Mouse (Mus musculus) splenic B cell, adult 2 months (primary cell): ENCODE measurements around the gene Serpinf1.

Experiments used
- DNase-seq: peaks from one replicate; pipeline ENCODE4 v3.0.0-alpha.2; 2011; ENCODE audit warnings: low read depth, low spot score
- H3K27me3 ChIP-seq: 2 replicates; pipeline ENCODE4 v1.6.1; 2012; ENCODE audit warnings: mild to moderate bottlenecking, low read length, moderate library complexity, mixed read lengths; ENCODE audit not compliant: control insufficient read depth, poor library complexity, insufficient read depth, severe bottlenecking
- H3K36me3 ChIP-seq: 2 replicates; pipeline ENCODE4 v1.6.1; 2012; ENCODE audit warnings: mild to moderate bottlenecking, low read length, moderate library complexity, mixed read lengths; ENCODE audit not compliant: control insufficient read depth, poor library complexity, insufficient read depth, severe bottlenecking

The Serpinf1 gene

DNA sequence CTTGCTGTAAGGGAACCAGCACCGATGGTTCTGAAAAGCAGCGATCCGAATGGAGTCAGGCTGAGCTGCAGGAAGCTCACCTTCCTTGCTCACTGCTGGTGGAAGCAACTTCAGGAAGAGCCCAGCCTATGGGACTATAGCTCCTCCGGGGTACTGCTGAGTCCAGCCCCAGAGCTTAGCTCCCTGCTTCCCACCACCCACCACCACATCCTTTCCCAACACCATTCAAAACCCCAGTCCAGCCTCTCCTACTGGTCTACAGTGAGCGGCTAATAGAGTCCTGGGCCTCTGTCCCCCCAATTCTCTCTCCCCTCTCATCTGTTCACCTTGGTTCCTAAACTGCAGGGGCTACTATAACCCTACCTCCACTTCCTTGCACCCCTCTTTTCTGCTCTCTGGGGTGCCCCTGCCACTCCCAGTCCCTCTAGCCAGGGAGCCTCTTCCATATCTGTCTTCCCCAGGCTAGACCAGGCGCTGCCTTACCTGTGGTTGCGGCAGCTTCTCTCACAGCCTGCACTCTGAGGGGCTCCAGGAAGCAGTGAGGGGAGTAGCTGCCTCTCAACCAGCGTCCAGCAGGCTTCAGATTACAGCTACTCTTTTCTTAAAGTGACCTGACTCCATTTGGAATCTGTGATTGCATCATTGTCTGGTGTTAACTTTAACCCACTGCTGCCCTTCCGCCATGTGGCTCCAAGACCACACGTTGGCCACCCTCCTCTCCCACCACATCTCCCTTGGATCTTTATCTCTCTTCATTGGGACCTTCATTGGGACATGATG, at the start of gene Serpinf1:
Serpinf1 (minus strand) TSS at position 689 of the 780 bp plus-strand sequence.
- no peak for DNase-seq
- Histone ChIP-seq H3K36me3 (no peaks in the 10 kb centered on the region), H3K27me3 (no peaks in the 10 kb centered on the region)

DNA sequence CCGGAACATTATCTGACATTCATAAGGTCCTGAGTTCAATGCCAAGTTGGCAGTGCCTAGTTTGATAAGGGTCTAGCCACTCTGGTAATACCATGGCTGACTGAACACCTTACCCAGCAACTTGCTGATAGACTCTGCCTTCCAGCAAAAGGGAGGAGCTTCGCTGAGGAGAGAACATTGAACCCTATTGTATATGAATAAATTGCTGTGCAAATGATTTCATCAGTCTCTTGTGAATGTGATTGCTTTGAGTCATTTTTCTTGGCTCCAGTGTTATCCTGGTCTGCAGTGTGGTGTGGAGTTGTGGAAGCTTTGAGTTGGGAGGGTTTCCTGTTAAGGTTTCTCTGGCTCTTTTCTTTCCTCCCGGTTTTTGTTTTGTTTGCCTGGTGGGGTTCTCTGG, 48.2 kb upstream of the Serpinf1 start:
- H3K36me3 ChIP-seq: no peaks in the 10 kb centered on the region
- H3K27me3 ChIP-seq: no peaks in the 10 kb centered on the region
- DNase-seq: no peak

DNA sequence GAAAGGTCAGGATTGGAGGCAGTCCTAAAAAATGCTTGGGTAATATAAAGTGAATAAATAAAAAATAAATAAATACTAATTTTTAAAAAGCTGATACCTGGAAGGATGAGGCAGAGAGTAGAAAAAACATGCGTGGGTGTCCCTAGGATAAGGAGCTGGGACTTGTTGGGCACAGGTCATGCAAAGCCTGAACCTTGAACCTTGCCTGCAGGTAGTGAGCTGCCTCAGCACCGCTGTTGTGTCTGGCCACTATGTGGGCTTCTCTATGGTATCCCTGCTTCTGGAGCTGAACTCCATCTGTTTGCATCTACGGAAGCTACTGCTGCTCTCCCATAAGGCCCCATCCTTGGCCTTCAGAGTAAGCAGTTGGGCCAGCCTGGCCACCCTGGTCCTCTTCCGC, 46.8 kb upstream of the Serpinf1 start:
- Histone ChIP-seq H3K27me3 (no peaks in the 10 kb centered on the region), H3K36me3 (no peaks in the 10 kb centered on the region)
- DNase-seq: no peak

DNA sequence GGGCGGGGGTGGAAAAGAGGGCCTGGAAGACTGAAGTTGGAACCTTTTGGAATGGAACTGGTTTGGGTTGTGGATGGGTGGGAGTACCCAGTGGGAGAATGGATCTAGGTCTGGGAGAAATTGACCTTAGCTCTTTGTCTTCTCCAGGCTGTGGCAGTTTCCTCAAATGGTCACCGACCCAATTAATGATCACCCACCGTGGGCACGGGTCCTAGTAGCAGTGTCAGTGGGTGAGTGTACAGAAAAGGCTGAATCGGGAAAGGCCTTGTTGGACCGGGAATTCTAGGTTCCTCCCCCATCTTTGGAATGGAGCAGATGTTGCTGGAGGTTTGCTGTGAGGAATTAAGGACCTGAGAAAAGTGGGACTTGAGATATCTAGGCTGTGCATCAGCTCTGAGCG, 45.9 kb upstream of the Serpinf1 start:
- no peak for DNase-seq
- Histone ChIP-seq H3K36me3 (no peaks in the 10 kb centered on the region), H3K27me3 (no peaks in the 10 kb centered on the region)

DNA sequence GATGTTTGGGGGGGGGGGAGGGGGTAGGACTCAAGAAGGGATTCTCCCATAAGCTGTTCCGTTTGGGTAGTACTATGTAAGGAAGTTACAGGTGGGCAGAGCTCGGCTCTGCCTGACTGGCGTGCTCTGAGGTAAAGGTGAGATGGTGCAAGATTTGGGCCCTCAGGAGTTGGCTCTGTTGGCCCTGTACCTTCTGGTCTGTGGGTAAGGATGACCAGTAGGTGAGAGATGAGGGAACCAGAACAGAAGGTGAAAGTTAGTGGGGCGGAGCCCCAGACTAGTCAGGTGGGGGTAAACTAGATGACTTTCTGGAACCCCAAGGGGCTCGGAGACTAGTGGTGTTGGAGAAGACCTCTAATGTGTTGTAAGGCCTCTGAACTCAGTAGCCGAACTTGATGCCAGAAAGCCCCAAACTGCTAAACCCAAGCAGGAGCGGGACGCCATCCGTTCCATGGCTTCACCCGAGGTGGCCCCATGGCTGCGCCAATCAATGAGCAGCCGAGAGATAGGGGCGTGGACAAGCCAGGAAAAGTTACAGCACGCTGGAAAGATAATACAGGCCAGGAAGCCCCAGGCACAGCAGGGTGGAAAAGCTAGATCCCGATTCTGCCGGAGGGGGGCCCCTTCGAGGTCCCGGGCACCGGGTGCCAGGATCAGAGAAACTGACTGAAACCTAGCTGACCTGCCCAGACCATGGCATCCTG, 45.2 kb upstream of the Serpinf1 start:
- no peak for DNase-seq
- H3K36me3 ChIP-seq: no peaks in the 10 kb centered on the region
- no peaks in the 10 kb centered on the region for H3K27me3 ChIP-seq

DNA sequence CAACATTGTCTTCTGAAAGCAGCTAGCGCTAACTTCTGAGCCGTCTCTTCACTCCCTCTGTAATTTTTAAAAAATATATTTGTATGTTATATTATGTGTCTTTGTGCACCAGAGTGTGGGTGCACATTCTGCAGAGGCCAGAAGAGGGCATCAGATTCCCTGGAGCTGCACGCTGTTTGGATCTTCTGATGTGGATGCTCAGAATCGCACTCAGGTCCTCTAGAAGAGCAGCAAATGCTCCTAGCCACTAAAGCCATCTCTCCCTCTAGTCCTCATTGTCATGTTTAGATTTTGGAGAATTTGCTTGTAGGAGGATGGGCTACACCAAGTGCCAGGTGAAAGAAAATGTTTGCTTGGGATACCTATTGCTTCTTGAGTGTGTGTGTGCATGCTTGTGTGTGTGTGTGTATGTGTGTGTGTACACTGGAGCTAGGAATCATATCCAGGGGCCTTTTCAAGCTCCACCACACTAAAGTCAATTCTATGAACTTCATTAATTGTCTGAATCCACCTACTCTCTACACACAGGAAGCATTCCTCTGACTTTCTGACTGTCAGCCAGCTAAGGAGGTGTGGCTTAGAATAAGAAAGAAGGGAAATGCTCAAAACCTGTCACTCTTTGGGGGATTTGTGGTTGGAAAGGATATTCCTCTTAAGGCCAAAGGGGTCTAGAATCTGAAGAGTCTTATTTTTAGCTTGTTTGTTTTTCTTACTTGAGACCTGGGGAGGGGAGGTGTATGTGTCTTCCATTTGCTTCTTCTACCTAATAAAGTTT, 44.4 kb upstream of the Serpinf1 start:
- DNase-seq: peak; percentile 50
- H3K27me3 ChIP-seq: no peaks in the 10 kb centered on the region
- H3K36me3 ChIP-seq: no peaks in the 10 kb centered on the region

DNA sequence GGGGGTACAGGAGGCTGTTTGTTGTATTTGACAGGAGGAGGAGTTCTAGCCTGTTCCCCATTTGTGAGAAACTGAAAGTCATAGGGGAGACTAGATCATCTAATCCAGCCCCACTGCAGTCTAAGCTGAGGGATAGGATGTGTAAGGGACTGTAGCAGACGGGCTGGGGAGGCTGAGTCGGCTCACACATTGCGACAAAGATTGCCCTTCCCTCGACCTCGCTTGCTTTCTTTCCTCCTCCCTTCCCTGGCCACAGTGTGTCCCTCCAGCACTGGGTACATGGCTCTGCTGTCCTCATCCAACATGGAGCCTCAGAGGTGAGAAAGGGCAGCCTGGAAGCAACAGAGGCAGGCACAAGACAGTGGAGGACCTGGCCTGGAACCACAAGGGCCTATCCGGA, 42.5 kb upstream of the Serpinf1 start:
- DNase-seq: no peak
- H3K36me3 ChIP-seq: no peaks in the 10 kb centered on the region
- no peaks in the 10 kb centered on the region for H3K27me3 ChIP-seq

DNA sequence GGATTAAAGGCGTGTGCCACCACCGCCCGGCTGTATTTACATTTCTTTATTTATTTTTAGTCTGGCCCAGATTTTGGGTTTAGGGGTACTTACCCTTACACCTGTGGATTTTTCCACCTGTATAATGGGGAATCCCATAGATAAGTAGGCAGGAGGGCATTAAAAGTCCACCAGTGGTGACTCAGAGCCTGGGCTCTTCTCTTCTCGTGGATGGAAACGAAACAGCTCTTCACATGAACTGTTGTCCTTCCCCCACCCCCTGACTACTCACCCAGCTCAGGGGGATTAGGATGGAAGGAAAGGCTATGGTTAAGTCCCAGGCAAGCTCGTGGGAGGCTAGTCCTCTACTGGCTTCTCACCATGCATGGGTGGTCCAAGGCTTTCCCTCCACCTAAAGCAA, 41.9 kb upstream of the Serpinf1 start:
- DNase-seq: no peak
- Histone ChIP-seq H3K27me3 (no peaks in the 10 kb centered on the region), H3K36me3 (no peaks in the 10 kb centered on the region)

DNA sequence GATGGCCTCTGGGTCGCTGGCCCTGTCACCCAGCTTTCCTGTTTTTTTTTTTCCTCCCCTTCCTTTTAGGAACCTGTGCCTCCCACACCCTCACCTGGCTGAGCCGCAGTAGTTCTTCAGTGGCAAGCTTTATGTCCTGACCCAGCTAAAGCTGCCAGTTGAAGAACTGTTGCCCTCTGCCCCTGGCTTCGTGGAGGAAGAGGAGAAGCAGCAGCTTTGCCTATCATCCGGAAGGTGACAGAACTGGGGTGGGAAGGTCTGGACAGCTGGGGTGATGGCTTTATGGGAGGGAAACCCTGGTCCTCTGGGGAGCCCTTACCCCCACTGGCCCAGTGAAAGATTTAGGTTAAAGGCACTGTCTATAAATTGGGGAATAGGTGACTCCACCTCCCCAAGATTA, 41.1 kb upstream of the Serpinf1 start:
- H3K36me3 ChIP-seq: no peaks in the 10 kb centered on the region
- DNase-seq: no peak
- H3K27me3 ChIP-seq: no peaks in the 10 kb centered on the region

DNA sequence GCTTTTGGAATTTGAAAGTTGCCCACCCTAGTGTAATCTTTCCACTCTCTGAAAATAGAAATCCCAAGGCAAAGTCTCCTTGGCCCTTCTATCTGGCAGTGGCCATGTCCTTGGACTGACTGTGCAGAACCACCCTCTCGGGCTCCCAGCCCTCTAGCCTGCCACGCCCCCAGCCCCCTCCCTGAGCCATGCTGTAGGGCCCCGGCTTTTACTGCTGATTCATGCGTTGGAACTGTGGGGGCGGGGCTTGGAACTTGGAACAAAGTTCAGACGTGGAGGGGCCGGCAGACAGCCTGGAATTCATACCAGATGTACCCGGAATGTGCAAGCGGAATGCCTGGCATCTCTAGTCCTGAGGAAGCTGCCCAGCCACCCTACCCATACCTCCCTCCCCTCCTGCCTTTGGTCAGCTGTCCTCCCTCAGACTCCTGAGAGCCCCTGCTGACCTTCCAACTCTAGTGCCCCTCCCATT, 40.4 kb upstream of the Serpinf1 start:
- Histone ChIP-seq H3K36me3 (no peaks in the 10 kb centered on the region), H3K27me3 (no peaks in the 10 kb centered on the region)
- DNase-seq: no peak

DNA sequence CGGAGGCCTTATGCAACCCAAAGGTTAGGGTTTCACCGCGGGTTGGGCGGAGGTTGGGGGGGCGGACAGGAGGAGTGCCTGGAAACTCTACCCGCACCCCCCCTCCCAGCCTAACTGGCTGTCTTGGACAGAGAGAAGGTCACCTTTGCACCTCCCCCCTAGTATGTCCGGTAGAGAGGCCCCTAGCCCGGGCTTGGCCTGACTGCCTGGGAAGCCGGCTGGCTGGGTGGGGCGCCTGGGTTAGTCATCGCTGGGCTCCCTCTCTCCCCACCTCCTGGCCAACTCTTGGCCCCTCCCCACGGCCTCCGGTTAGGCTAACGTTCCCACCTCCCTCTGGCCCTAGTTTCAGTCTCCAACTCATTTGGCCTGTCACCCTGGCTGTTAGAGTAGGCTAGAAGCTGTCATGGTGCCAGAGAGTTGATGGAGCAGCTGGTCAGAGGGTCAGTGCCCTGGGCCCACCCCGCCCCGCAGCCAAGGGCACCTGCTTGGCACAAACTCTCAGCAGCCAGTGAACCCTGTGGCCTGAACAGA, 39.8 kb upstream of the Serpinf1 start:
- peak; percentile 42 for DNase-seq
- no peaks in the 10 kb centered on the region for H3K36me3 ChIP-seq
- H3K27me3 ChIP-seq: no peaks in the 10 kb centered on the region

DNA sequence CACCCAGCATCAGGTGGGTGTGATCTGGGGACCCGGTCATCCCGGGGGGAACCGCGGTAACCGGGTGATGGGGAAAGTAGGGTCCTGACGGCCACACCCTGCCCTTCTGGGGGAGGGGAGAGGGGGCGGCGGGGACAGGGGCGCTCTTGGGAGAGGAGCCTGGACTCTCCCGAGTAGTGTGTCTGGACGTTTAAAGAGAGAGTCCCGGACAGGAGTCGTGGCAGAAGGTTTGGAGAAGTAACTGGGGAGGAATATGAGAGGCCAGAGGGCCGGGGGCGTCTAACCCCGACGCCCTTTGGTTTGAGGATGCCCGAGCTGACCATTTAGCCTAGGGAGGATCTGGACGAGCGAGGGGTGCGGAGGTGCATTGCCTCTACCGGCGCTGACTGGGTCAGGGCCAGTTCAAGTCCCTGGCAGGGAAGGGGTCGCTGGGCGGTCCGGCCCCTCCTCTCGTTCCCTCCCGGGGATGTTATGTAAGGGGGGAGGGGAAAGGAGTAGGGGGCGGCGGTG, 39.3 kb upstream of the Serpinf1 start:
- no peaks in the 10 kb centered on the region for H3K36me3 ChIP-seq

DNA sequence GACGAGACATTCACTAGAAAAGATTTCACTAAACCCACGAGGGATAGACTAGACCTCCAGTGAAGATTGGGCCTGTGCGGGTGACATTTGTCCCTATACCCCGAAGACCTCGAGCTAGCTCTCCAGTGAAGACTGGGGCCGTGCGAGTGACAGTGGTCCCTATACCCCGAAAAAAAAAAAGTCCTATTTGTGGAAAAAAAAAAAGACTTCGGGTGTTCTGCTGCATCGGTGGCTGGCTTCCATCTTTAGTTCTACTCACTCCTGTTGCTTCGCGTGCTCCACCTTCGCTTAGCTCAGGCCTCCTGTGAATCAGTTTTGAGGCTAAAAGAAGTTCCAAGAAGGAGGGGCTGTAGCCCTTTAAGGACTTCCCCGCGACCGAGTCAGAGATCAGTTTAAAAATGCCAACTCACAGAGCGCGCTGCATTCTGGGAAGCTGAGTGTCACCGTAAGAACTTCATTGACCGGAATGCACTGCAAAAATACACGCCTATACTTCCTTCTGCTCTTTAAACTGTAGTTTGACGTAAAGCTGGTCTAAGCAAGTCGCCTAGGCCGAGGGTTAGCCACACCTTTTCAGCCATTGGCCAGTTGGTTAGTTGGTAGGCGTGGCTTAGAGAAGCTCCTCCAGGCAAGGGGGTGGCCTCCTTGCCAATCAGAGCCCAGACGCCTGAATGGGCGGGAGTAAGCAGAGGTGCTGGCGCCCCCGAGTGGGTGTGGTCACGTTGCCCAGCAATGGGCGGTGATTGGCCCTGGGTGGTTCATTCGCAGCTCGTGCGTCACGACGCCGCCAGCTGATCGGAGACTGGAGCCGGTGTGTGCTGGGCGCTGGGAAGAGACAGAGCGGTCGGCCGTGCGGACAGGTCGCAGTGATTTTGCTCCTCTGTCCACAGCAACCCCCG, 38.6 kb upstream of the Serpinf1 start, which contains the start of gene Tlcd2:
Tlcd2 (plus strand) TSS at position 872 of the 899 bp plus-strand sequence.
- H3K27me3 ChIP-seq: no peaks in the 10 kb centered on the region
- DNase-seq: peak; percentile 100
- H3K36me3 ChIP-seq: no peaks in the 10 kb centered on the region

More for the DNA sequence above, 39.3 kb upstream of the Serpinf1 start:
- no peak for DNase-seq
- H3K27me3 ChIP-seq: no peaks in the 10 kb centered on the region
